8 mouse cellular contexts compared by ENCODE assay signal in genomic region chr12:40247976-40248375, GRCm38 (mm10). TPM values are rescaled to one million over a fixed set of nuclear protein-coding genes. Genes with fewer than 3 reads are reported as not detected.
DNase-seq lines count a peak whose midpoint lies in the region; ATAC-seq and TF ChIP-seq lines count a peak whose summit lies in the region.

No protein-coding gene starts in this region.

- WGBS in intestine, postnatal 0 days: 47% methylated on average over 6 of the region's 6 CpGs
- WGBS in forebrain, embryonic 10.5 days: 77% methylated on average over 6 of the region's 6 CpGs

- peak overlapping the region; percentile 51 for H3K27ac ChIP-seq in gastrocnemius, adult 2 months
- no peak overlapping the region for H3K27ac ChIP-seq in intestine, postnatal 0 days (ENCODE audit: low read depth, low read length)
- no peak overlapping the region for H3K27ac ChIP-seq in forebrain, embryonic 10.5 days
- H3K27ac ChIP-seq in left cerebral cortex, adult 2 months: no peak overlapping the region

- no peak overlapping the region for H3K4me3 ChIP-seq in gastrocnemius, adult 2 months
- no peak overlapping the region for H3K4me3 ChIP-seq in intestine, postnatal 0 days (ENCODE audit: low read depth, low read length)
- H3K4me3 ChIP-seq in forebrain, embryonic 10.5 days: no peak overlapping the region
- H3K4me3 ChIP-seq in left cerebral cortex, adult 2 months: no peak overlapping the region

- DNase-seq in gastrocnemius, adult 2 months: peak; percentile 27
- no peak for DNase-seq in gastrocnemius, postnatal 14 days
- DNase-seq in lung, postnatal 36 days: peak; percentile 82
- DNase-seq in left cerebral cortex, adult 11 months (ENCODE audit: low spot score): no peak
- no peak for DNase-seq in forebrain, embryonic 10.5 days (ENCODE audit: extremely low spot score, low spot score)
- no peak for DNase-seq in left cerebral cortex, adult 2 months (ENCODE audit: extremely low spot score in 1 of 2, low spot score in 2 of 2)

- peaks cover 9% of the 10 kb centered on the region for H3K4me1 ChIP-seq in intestine, postnatal 0 days (replicated peaks; ENCODE audit: control insufficient read depth, insufficient read depth, low read length)
- peaks cover 33% of the 10 kb centered on the region for H3K4me1 ChIP-seq in forebrain, embryonic 10.5 days

- no peaks in the 10 kb centered on the region for H3K27me3 ChIP-seq in intestine, postnatal 0 days (replicated peaks; ENCODE audit: control insufficient read depth, insufficient read depth, low read length)
- peaks cover 11% of the 10 kb centered on the region; the same call in 1 of the 2 replicates for H3K27me3 ChIP-seq in forebrain, embryonic 10.5 days (ENCODE audit: poor library complexity, severe bottlenecking)

- peak; percentile 62; the same call in 1 of the 2 replicates for ATAC-seq in erythroblast, adult 5-6 weeks (replicated peaks; ENCODE audit: low FRiP score, poor library complexity, severe bottlenecking)
- ATAC-seq in intestine, postnatal 0 days: peak; percentile 67

- no peak for TF ChIP-seq CTCF in gastrocnemius, adult 2 months (IDR thresholded peaks at IDR 0.05)
- TF ChIP-seq CTCF in intestine, postnatal 0 days (IDR thresholded peaks at IDR 0.05; ENCODE audit: low read depth): no peak
- TF ChIP-seq CTCF in left cerebral cortex, adult 2 months (IDR thresholded peaks at IDR 0.05): no peak

- no peaks in the 10 kb centered on the region for H3K9me3 ChIP-seq in intestine, postnatal 0 days (ENCODE audit: control insufficient read depth)
- no peaks in the 10 kb centered on the region for H3K9me3 ChIP-seq in forebrain, embryonic 10.5 days

- intact Hi-C loops in gastrocnemius, adult 2 months (cut with DNase I): no loop called here
- intact Hi-C loops in gastrocnemius, postnatal 14 days (cut with DNase I; ENCODE audit: low total_unique reads): no loop called here
- intact Hi-C loops in left cerebral cortex, adult 2 months (cut with DNase I): no loop called here

- H3K36me3 ChIP-seq in intestine, postnatal 0 days (ENCODE audit: control insufficient read depth, insufficient read depth): no peaks in the 10 kb centered on the region
- no peaks in the 10 kb centered on the region for H3K36me3 ChIP-seq in forebrain, embryonic 10.5 days (replicated peaks)

- no peak overlapping the region for H3K9ac ChIP-seq in intestine, postnatal 0 days (ENCODE audit: low read depth, low read length)

- H3K4me2 ChIP-seq in intestine, postnatal 0 days (replicated peaks; ENCODE audit: low read depth): peak overlapping the region; percentile 33

RNA-seq across cellular contexts. Expression of gene Ifrd1, which starts 0.3 kb away (rescaled TPM):
- 100 to 1,000 TPM; 106 to 137 TPM for total RNA-seq in gastrocnemius, adult 2 months (2021)
- 10 to 100 TPM; 72.9 to 81.2 TPM for total RNA-seq in gastrocnemius, postnatal 14 days (2021)
- 11.7 and 90.9 TPM in 2 replicates for total RNA-seq in erythroblast, adult 5-6 weeks (2015; ENCODE audit: low replicate concordance)
- total RNA-seq in erythroblast, adult 5-6 weeks (2017; ENCODE audit: low replicate concordance): 15.4 and 19.7 TPM in 2 replicates
- 98.3 and 113 TPM in 2 replicates for polyA plus RNA-seq in intestine, postnatal 0 days (2015; fragmentation: Nextera tagmentation; extraction: Ambion mirVana)
- polyA plus RNA-seq in forebrain, embryonic 10.5 days (2016; fragmentation: Nextera tagmentation; extraction: Ambion mirVana): 124 and 138 TPM in 2 replicates
- total RNA-seq in left cerebral cortex, adult 2 months (2021): 100 to 1,000 TPM; 125 to 134 TPM

RNA-seq across cellular contexts. Expression of gene Lsmem1, which starts 48.7 kb away (rescaled TPM):
- total RNA-seq in gastrocnemius, adult 2 months (2021): 10 to 100 TPM; 55.8 to 58.6 TPM
- 10 to 100 TPM; 36.3 to 50.2 TPM for total RNA-seq in gastrocnemius, postnatal 14 days (2021)
- not detected in 2 replicates for total RNA-seq in erythroblast, adult 5-6 weeks (2015; ENCODE audit: low replicate concordance)
- not detected in 2 replicates for total RNA-seq in erythroblast, adult 5-6 weeks (2017; ENCODE audit: low replicate concordance)
- not detected in 2 replicates for polyA plus RNA-seq in intestine, postnatal 0 days (2015; fragmentation: Nextera tagmentation; extraction: Ambion mirVana)
- polyA plus RNA-seq in forebrain, embryonic 10.5 days (2016; fragmentation: Nextera tagmentation; extraction: Ambion mirVana): not detected in 2 replicates
- 1 to 10 TPM; 1.5 to 1.7 TPM for total RNA-seq in left cerebral cortex, adult 2 months (2021)

Comparison
In these comparisons a context has a peak if more than half of its experiments do, and no peak if none do; other contexts are left out.
1. DNase-seq: peak in gastrocnemius, adult 2 months (single experiment) and lung, postnatal 36 days (single experiment); none in gastrocnemius, postnatal 14 days (single experiment), left cerebral cortex, adult 11 months (single experiment), forebrain, embryonic 10.5 days (single experiment) and left cerebral cortex, adult 2 months (0 of 2).
2. RNA of gene Lsmem1, which starts 48.7 kb away (total RNA-seq): 55.8 to 58.6 TPM in gastrocnemius, adult 2 months and 36.3 to 50.2 TPM in gastrocnemius, postnatal 14 days; 1.5 to 1.7 TPM in left cerebral cortex, adult 2 months and not detected in erythroblast, adult 5-6 weeks; every median in the first group is over 10 times any median in the second.